Mouse (Mus musculus) liver (tissue): ENCODE data around the gene Cdc37l1.

Experiments
- DNase-seq: peaks from one replicate; pipeline ENCODE4 v3.0.0-alpha.2; 2020; ENCODE audit warnings: mixed read lengths

Cdc37l1 gene

GRCm38 (mm10) chr19:29009046-29009445 is 18.9 kb downstream of the Cdc37l1 start:
- DNase-seq: no peak

GRCm38 (mm10) chr19:29011355-29011990 is 21.3 kb downstream of the Cdc37l1 start:
- DNase-seq: no peak

GRCm38 (mm10) chr19:29014466-29015055 is 24.4 kb downstream of the Cdc37l1 start:
- DNase-seq: no peak

GRCm38 (mm10) chr19:29015410-29016203 is 25.5 kb downstream of the Cdc37l1 start:
- no peak for DNase-seq

GRCm38 (mm10) chr19:29016204-29016765 is 26.1 kb downstream of the Cdc37l1 start:
- no peak for DNase-seq

- no peak for DNase-seq
These were observed 26.6 kb downstream of the Cdc37l1 start for GRCm38 (mm10) chr19:29016786-29017185.

- peak; percentile 11 for DNase-seq
These were observed 29.5 kb downstream of the Cdc37l1 start for GRCm38 (mm10) chr19:29019647-29020046.

GRCm38 (mm10) chr19:29021754-29022345 is 31.7 kb downstream of the Cdc37l1 start:
- no peak for DNase-seq

GRCm38 (mm10) chr19:29024391-29024947 is 34.3 kb downstream of the Cdc37l1 start:
- no peak for DNase-seq

- no peak for DNase-seq
These were observed 41.6 kb downstream of the Cdc37l1 start for GRCm38 (mm10) chr19:29031788-29032187.

- no peak for DNase-seq
These were observed 42.5 kb downstream of the Cdc37l1 start for GRCm38 (mm10) chr19:29032662-29033061.

- no peak for DNase-seq
These were observed 46.9 kb downstream of the Cdc37l1 start for GRCm38 (mm10) chr19:29037026-29037425.

GRCm38 (mm10) chr19:29037541-29037940 is 47.4 kb downstream of the Cdc37l1 start:
- no peak for DNase-seq

GRCm38 (mm10) chr19:29039334-29039733 is 49.2 kb downstream of the Cdc37l1 start:
- no peak for DNase-seq

GRCm38 (mm10) chr19:29040206-29040605 is 50.1 kb downstream of the Cdc37l1 start:
- no peak for DNase-seq

- DNase-seq: no peak
These were observed 52.0 kb downstream of the Cdc37l1 start for GRCm38 (mm10) chr19:29042143-29042542.

GRCm38 (mm10) chr19:29042647-29043046 is 52.5 kb downstream of the Cdc37l1 start:
- no peak for DNase-seq

- DNase-seq: no peak
These were observed 54.2 kb downstream of the Cdc37l1 start for GRCm38 (mm10) chr19:29044353-29044768.

GRCm38 (mm10) chr19:29045369-29045768 is 55.2 kb downstream of the Cdc37l1 start:
- no peak for DNase-seq

GRCm38 (mm10) chr19:29045956-29046650 is 56.0 kb downstream of the Cdc37l1 start:
- DNase-seq: no peak

- no peak for DNase-seq
These were observed 56.8 kb downstream of the Cdc37l1 start for GRCm38 (mm10) chr19:29046961-29047333.
